Mouse (Mus musculus): ENCODE data around the gene Fgfr2.

Gene Fgfr2

GRCm38 (mm10) chr7:132965707-132966106 lies 157.4 kb downstream of the Fgfr2 start:
- no peak for DNase-seq (ENCODE audit: inconsistent age in 2 of 2, low spot score in 1 of 2)

- no peak for DNase-seq (ENCODE audit: inconsistent age in 2 of 2, low spot score in 1 of 2)
Measured at GRCm38 (mm10) chr7:132964395-132964794, 158.8 kb downstream of the Fgfr2 start.

GRCm38 (mm10) chr7:132950613-132951012 lies 172.5 kb downstream of the Fgfr2 start:
- DNase-seq (ENCODE audit: inconsistent age in 2 of 2, low spot score in 1 of 2): no peak

- DNase-seq (ENCODE audit: inconsistent age in 2 of 2, low spot score in 1 of 2): no peak
Measured at GRCm38 (mm10) chr7:132949968-132950367, 173.2 kb downstream of the Fgfr2 start.

- DNase-seq (ENCODE audit: inconsistent age in 2 of 2, low spot score in 1 of 2): peak in 1 of 2 experiments; percentile 32
Measured at GRCm38 (mm10) chr7:132940569-132940968, 182.6 kb downstream of the Fgfr2 start.

GRCm38 (mm10) chr7:132939118-132939517 lies 184.0 kb downstream of the Fgfr2 start:
- no peak for DNase-seq (ENCODE audit: inconsistent age in 2 of 2, low spot score in 1 of 2)

GRCm38 (mm10) chr7:132934743-132935142 lies 188.4 kb downstream of the Fgfr2 start:
- no peak for DNase-seq (ENCODE audit: inconsistent age in 2 of 2, low spot score in 1 of 2)

- peak in 1 of 2 experiments; percentile 30 for DNase-seq (ENCODE audit: inconsistent age in 2 of 2, low spot score in 1 of 2)
Measured at GRCm38 (mm10) chr7:132933331-132933730, 189.8 kb downstream of the Fgfr2 start.

- DNase-seq (ENCODE audit: inconsistent age in 2 of 2, low spot score in 1 of 2): peak; percentile 72 to 88
Measured at GRCm38 (mm10) chr7:132931560-132932351, 191.4 kb downstream of the Fgfr2 start.

- peak; percentile 99 for DNase-seq (ENCODE audit: inconsistent age in 2 of 2, low spot score in 1 of 2)
Measured at GRCm38 (mm10) chr7:132930850-132931559, 192.1 kb downstream of the Fgfr2 start, which contains the start of gene Zranb1. Gene Zranb1 (plus strand): TSS chr7:132931142.

- no peak for DNase-seq (ENCODE audit: inconsistent age in 2 of 2, low spot score in 1 of 2)
Measured at GRCm38 (mm10) chr7:132930055-132930454, 193.1 kb downstream of the Fgfr2 start.

- peak; percentile 60 to 91 for DNase-seq (ENCODE audit: inconsistent age in 2 of 2, low spot score in 1 of 2)
Measured at GRCm38 (mm10) chr7:132927201-132927600, 195.9 kb downstream of the Fgfr2 start.

GRCm38 (mm10) chr7:132925227-132925626 lies 197.9 kb downstream of the Fgfr2 start:
- no peak for DNase-seq (ENCODE audit: inconsistent age in 2 of 2, low spot score in 1 of 2)

GRCm38 (mm10) chr7:132921971-132922370 lies 201.2 kb downstream of the Fgfr2 start:
- no peak for DNase-seq (ENCODE audit: inconsistent age in 2 of 2, low spot score in 1 of 2)

- no peak for DNase-seq (ENCODE audit: inconsistent age in 2 of 2, low spot score in 1 of 2)
Measured at GRCm38 (mm10) chr7:132903796-132904195, 219.4 kb downstream of the Fgfr2 start.

GRCm38 (mm10) chr7:132900826-132901531 lies 222.2 kb downstream of the Fgfr2 start:
- DNase-seq (ENCODE audit: inconsistent age in 2 of 2, low spot score in 1 of 2): peak; percentile 41 to 76

- DNase-seq (ENCODE audit: inconsistent age in 2 of 2, low spot score in 1 of 2): peak in 1 of 2 experiments; percentile 67
Measured at GRCm38 (mm10) chr7:132898234-132898633, 224.9 kb downstream of the Fgfr2 start.

- no peak for DNase-seq (ENCODE audit: inconsistent age in 2 of 2, low spot score in 1 of 2)
Measured at GRCm38 (mm10) chr7:132897258-132897657, 225.9 kb downstream of the Fgfr2 start.

- peak; percentile 57 to 86 for DNase-seq (ENCODE audit: inconsistent age in 2 of 2, low spot score in 1 of 2)
Measured at GRCm38 (mm10) chr7:132896206-132896815, 226.8 kb downstream of the Fgfr2 start.

GRCm38 (mm10) chr7:132894841-132895555 lies 228.2 kb downstream of the Fgfr2 start:
- peak; percentile 79 to 91 for DNase-seq (ENCODE audit: inconsistent age in 2 of 2, low spot score in 1 of 2)
